Mouse (Mus musculus): ENCODE measurements around the gene Klhl22.

Klhl22 gene

DNA sequence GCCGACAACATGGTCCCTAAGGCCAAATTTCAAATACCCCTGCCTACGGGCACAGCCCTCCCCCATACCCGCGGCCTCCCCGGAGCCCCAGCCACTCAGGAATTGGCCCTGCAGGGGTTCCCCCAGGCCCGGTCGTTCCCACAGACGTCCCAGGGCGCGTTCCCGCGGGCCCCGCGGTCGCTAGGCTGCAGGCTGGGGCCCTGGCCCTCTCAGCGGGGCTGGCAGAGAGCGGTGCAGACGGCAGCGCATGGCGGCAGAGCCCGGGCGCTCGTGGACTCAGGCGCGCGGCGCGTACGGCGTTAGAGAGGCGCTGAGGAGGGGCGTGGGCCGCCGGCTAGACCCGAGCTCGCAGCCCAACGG is 73.9 kb downstream of the Klhl22 start:
- no peak for DNase-seq (ENCODE audit: low spot score in 2 of 2)

DNA sequence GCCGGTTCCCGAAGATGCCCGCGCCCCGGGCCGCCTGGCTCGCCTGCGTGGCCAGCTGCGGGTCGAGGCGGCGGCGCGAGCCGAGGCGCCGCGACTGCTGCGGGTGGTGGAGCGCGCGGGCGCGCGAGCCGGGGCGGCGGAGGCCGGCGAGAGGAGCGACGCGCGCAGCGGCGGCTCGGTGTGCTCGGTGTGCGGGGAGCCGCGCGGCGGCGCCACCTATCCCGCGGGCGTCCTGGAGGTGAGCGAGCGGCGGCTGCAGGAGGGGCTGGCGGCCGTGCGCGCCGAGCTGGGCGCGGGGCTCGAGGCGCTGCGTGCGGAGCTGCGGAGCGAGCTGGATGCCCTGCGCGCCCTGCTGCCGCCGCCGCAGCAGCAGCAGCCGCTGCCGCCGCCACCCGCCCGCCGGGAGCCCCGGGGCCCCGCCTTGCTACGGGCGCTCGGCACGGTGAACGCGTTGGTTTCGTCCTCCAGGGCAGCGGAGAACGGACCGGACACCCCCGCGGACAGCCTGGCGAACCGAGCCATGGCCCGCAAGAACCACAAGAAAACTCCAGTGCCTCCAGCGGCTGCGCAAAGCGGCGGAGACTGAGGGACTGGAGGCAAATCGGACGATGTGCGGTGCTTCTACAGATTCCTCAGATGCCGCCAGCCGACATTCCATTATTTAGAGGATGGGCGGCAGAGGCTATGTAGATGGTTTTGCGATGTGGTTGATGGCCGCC is 74.4 kb downstream of the Klhl22 start:
- DNase-seq (ENCODE audit: low spot score in 2 of 2), result no peak

DNA sequence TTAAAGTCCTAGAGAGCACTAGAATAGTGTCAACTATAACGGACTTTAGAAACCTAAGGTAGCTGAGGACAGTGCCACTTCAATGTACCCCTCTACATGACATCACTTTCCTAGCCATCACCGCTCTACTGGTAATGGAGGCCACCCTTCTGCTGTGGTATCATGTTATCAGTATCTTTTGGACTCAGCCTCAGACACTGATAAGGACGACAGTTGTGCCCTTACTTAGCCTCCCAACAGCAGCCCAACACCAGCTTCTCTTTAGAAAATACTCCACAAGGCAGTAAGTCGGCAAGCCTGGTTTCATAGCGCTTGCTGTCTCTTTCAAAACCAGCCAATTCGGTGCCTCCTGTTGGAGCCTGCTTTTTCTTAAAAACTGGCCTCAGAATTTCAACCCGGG is 75.1 kb downstream of the Klhl22 start:
- no peak for DNase-seq (ENCODE audit: low spot score in 2 of 2)

- DNase-seq (ENCODE audit: low spot score in 2 of 2), result no peak
Observed at GRCm38 (mm10) chr16:17835481-17835880, 76.1 kb downstream of the Klhl22 start.

- DNase-seq (ENCODE audit: low spot score in 2 of 2), result no peak
Observed at GRCm38 (mm10) chr16:17838051-17838450, 78.6 kb downstream of the Klhl22 start, which contains the start of gene Car15. Gene Car15, minus strand, starts transcription at chr16:17838364.

DNA sequence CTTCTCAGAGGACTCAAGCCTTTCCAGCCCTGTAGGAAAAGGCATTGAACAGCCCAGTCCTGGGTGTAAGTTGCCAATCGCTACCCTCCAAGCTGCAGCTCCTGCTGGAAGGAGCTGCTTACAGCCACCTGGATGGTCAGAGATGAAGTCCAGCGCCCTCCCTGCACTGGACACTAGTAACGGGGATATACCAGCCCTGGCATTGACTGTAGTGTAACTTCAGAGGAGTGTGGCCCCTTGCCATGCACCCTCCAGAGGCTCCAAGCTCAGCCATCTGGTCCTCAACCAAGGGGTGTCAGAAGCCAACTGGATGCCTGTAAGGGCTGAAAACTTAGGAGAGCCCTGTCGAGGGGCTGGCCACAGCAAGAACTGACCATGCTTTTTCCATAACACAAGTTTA is 80.6 kb downstream of the Klhl22 start:
- DNase-seq (ENCODE audit: low spot score in 2 of 2), result no peak

DNA sequence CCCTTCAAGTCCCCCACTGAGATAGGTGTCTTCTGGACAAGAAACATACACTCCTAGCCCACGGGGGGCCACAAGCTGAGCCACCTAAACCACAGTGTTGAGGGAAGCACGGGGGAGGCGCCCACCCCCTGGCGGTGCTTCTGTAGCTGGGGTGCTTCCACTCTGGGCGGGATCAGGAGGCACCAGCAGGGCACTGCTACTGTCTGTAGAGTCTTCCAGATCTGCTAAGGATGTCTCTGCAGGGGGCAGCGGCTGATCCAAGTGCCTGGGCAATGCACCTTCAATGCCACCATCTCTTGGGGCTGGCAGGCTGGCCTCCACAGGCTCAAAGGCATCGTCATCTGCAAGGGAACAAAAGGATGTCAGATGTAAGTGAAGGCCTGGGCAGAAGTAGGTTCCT is 83.0 kb downstream of the Klhl22 start:
- no peak for DNase-seq (ENCODE audit: low spot score in 2 of 2)

All from thymus, postnatal 10 days (tissue).